ENCODE assay signal across 11 mouse cellular contexts in the genomic region with DNA sequence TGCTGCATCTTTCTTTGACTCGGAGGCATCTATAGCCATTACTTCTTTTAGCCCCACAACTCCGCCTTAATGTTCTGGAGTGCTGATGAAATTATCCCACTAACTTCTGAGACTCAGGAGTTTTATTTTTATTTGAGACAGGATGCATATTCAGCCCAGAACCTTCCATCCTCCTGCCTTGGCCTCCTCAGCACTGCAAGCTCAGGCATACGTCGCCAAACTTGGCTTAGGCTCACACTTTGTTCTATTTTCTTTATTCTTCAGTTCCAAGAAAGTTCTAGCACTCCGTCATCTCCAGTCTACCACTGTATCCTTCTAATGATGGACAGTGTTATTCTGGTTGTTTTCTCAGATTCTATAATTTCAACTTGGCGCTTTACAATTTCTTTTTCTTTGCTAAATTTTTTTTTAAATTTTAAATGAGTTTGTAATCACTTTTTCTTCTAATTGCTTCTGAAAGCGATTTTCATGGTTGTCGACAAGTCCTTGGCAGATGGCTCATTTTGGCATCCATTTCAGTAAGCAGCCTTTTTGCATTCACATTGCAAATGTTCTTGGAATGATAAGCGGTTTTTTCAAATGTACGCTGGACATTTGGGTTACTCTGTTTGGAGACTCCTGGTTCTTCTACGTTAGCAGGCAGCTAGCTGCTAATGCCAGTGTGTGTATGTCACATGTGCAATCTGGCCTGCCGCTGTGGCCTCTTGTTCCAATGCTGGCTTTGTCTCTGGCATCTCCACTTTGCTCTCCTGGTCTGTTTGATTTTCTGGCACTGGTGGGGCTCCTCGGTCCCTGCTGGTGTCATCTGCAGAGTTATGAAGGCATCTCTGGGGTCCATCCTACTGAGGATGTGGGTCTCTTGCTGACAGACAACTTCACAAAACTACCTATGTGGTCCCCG. TPM values are rescaled to one million over a fixed set of nuclear protein-coding genes. Genes with fewer than 3 reads are reported as not detected.
DNase-seq lines count a peak whose midpoint lies in the region; ATAC-seq and TF ChIP-seq lines count a peak whose summit lies in the region.
"Had no signal": no experiment of that assay in that cellular context is flagged by ENCODE, and none has a peak within 500 bp of the region (broad histone marks: within the 10 kb centered on the region; RNA-seq: fewer than 3 reads in every experiment).

No protein-coding gene starts in this region.

- H3K9ac ChIP-seq in hindbrain, embryonic 13.5 days = no peak overlapping the region
- H3K9ac ChIP-seq in midbrain, postnatal 0 days (replicated peaks; ENCODE audit: low read length, poor library complexity, severe bottlenecking) = no peak overlapping the region
- no peak overlapping the region for H3K9ac ChIP-seq in midbrain, embryonic 11.5 days (ENCODE audit: low read length)
- H3K9ac ChIP-seq in stomach, postnatal 0 days (ENCODE audit: low read length) = no peak overlapping the region
- H3K9ac ChIP-seq: embryonic facial prominence, embryonic 15.5 days had no signal

- H3K4me2 ChIP-seq in hindbrain, embryonic 13.5 days = no peak overlapping the region
- no peak overlapping the region for H3K4me2 ChIP-seq in midbrain, postnatal 0 days (ENCODE audit: low read depth, low read length, poor library complexity, severe bottlenecking)
- no peak overlapping the region for H3K4me2 ChIP-seq in midbrain, embryonic 11.5 days
- H3K4me2 ChIP-seq in stomach, postnatal 0 days (replicated peaks; ENCODE audit: low read depth) = no peak overlapping the region
- H3K4me2 ChIP-seq: embryonic facial prominence, embryonic 15.5 days had no signal

- peaks cover 12% of the 10 kb centered on the region; the same call in 1 of the 2 replicates for H3K36me3 ChIP-seq in hindbrain, embryonic 13.5 days
- H3K36me3 ChIP-seq in hindbrain, embryonic 10.5 days = peaks cover 10% of the 10 kb centered on the region
- no peaks in the 10 kb centered on the region; the same call in 1 of the 2 replicates for H3K36me3 ChIP-seq in midbrain, postnatal 0 days (ENCODE audit: insufficient read depth, low read length)
- no peaks in the 10 kb centered on the region for H3K36me3 ChIP-seq in midbrain, embryonic 11.5 days (ENCODE audit: control insufficient read depth, insufficient read depth, low read length)
- H3K36me3 ChIP-seq in stomach, postnatal 0 days (ENCODE audit: control insufficient read depth, insufficient read depth, low read length) = no peaks in the 10 kb centered on the region

- TF ChIP-seq EP300 in stomach, postnatal 0 days (optimal IDR thresholded peaks at IDR 0.05) = no peak

- peaks cover 29% of the 10 kb centered on the region for H3K4me1 ChIP-seq in hindbrain, embryonic 13.5 days (replicated peaks)
- peaks cover 21% of the 10 kb centered on the region for H3K4me1 ChIP-seq in hindbrain, embryonic 10.5 days (replicated peaks)
- H3K4me1 ChIP-seq in midbrain, postnatal 0 days (ENCODE audit: insufficient read depth, low read length) = peaks cover 8% of the 10 kb centered on the region; the same call in 1 of the 2 replicates
- peaks cover 12% of the 10 kb centered on the region for H3K4me1 ChIP-seq in midbrain, embryonic 11.5 days (ENCODE audit: control insufficient read depth, insufficient read depth, low read length)
- 0 out of 2 replicates have a peak, but pooled peaks cover 2% of the 10 kb centered on the region for H3K4me1 ChIP-seq in stomach, postnatal 0 days (replicated peaks; ENCODE audit: control insufficient read depth, insufficient read depth)

- H3K9me3 ChIP-seq in hindbrain, embryonic 13.5 days = no peaks in the 10 kb centered on the region
- peaks cover 4% of the 10 kb centered on the region; the same call in 1 of the 2 replicates for H3K9me3 ChIP-seq in hindbrain, embryonic 10.5 days
- no peaks in the 10 kb centered on the region for H3K9me3 ChIP-seq in midbrain, postnatal 0 days (ENCODE audit: low read length)
- no peaks in the 10 kb centered on the region for H3K9me3 ChIP-seq in midbrain, embryonic 11.5 days (ENCODE audit: control insufficient read depth, low read length)
- H3K9me3 ChIP-seq in stomach, postnatal 0 days (ENCODE audit: control insufficient read depth, low read length) = no peaks in the 10 kb centered on the region
- H3K9me3 ChIP-seq: embryonic facial prominence, embryonic 15.5 days had no signal

- DNase-seq in hindbrain, embryonic 10.5 days (ENCODE audit: low spot score) = no peak
- DNase-seq in midbrain, postnatal 0 days (ENCODE audit: low spot score) = peak; percentile 80
- no peak for DNase-seq in midbrain, embryonic 11.5 days (ENCODE audit: low spot score, missing footprints)
- DNase-seq in cerebellum, postnatal 25 days = peak; percentile 45 to 72
- DNase-seq in stomach, postnatal 0 days (ENCODE audit: low spot score) = no peak
- DNase-seq in adrenal gland, adult 2 months = no peak
- DNase-seq: gastrocnemius, postnatal 25 days; retina, postnatal 1 day had no signal

- 0 out of 2 replicates have a peak overlapping the region, but pooled peaks have one; percentile 5 for H3K27ac ChIP-seq in hindbrain, embryonic 13.5 days
- H3K27ac ChIP-seq in hindbrain, embryonic 10.5 days = no peak overlapping the region
- no peak overlapping the region for H3K27ac ChIP-seq in midbrain, postnatal 0 days (ENCODE audit: low read depth, low read length)
- no peak overlapping the region for H3K27ac ChIP-seq in midbrain, embryonic 11.5 days (ENCODE audit: low read depth, low read length)
- peak overlapping the region; percentile 18; the same call in 1 of the 2 replicates for H3K27ac ChIP-seq in stomach, postnatal 0 days (replicated peaks)
- H3K27ac ChIP-seq: embryonic facial prominence, embryonic 15.5 days had no signal

- no peak overlapping the region for H3K4me3 ChIP-seq in hindbrain, embryonic 13.5 days
- H3K4me3 ChIP-seq in hindbrain, embryonic 10.5 days = no peak overlapping the region
- no peak overlapping the region for H3K4me3 ChIP-seq in midbrain, postnatal 0 days (ENCODE audit: low read depth, low read length)
- no peak overlapping the region for H3K4me3 ChIP-seq in midbrain, embryonic 11.5 days (ENCODE audit: low read depth, low read length)
- no peak overlapping the region for H3K4me3 ChIP-seq in stomach, postnatal 0 days (ENCODE audit: low read depth, low read length)
- H3K4me3 ChIP-seq: embryonic facial prominence, embryonic 15.5 days had no signal

- TF ChIP-seq CTCF in midbrain, postnatal 0 days (IDR thresholded peaks at IDR 0.05) = no peak
- no peak for TF ChIP-seq CTCF in stomach, postnatal 0 days (IDR thresholded peaks at IDR 0.05; ENCODE audit: low read depth)

- 87% methylated on average over 14 of the region's 14 CpGs for WGBS in hindbrain, embryonic 13.5 days
- 93% methylated on average over 14 of the region's 14 CpGs for WGBS in hindbrain, embryonic 10.5 days
- 80% methylated on average over 14 of the region's 14 CpGs for WGBS in midbrain, postnatal 0 days
- WGBS in midbrain, embryonic 11.5 days = 93% methylated on average over 14 of the region's 14 CpGs
- WGBS in stomach, postnatal 0 days = 78% methylated on average over 14 of the region's 14 CpGs

- no peak for ATAC-seq in hindbrain, embryonic 13.5 days (ENCODE audit: low FRiP score)
- no peak for ATAC-seq in midbrain, postnatal 0 days (ENCODE audit: low FRiP score)
- no peak for ATAC-seq in midbrain, embryonic 11.5 days (ENCODE audit: low FRiP score)
- ATAC-seq in stomach, postnatal 0 days (ENCODE audit: low FRiP score, low TSS enrichment) = no peak

- H3K27me3 ChIP-seq in hindbrain, embryonic 13.5 days = no peaks in the 10 kb centered on the region
- no peaks in the 10 kb centered on the region for H3K27me3 ChIP-seq in hindbrain, embryonic 10.5 days (ENCODE audit: insufficient read depth, poor library complexity, severe bottlenecking)
- H3K27me3 ChIP-seq in midbrain, postnatal 0 days (ENCODE audit: insufficient read depth, low read length) = no peaks in the 10 kb centered on the region
- no peaks in the 10 kb centered on the region for H3K27me3 ChIP-seq in midbrain, embryonic 11.5 days (ENCODE audit: control insufficient read depth, insufficient read depth, low read length)
- no peaks in the 10 kb centered on the region for H3K27me3 ChIP-seq in stomach, postnatal 0 days (ENCODE audit: control insufficient read depth, insufficient read depth, low read length)
- H3K27me3 ChIP-seq: embryonic facial prominence, embryonic 15.5 days had no signal

RNA-seq across cellular contexts. Expression of gene Prkar1b, which starts 2.4 kb away (rescaled TPM):
- 179 and 194 TPM in 2 replicates for polyA plus RNA-seq in hindbrain, embryonic 13.5 days (2015; fragmentation: Nextera tagmentation; extraction: Ambion mirVana)
- 11.7 and 28.8 TPM in 2 replicates for polyA plus RNA-seq in hindbrain, embryonic 10.5 days (2016; fragmentation: Nextera tagmentation; extraction: Ambion mirVana)
- 312 and 397 TPM in 2 replicates for total RNA-seq in midbrain, postnatal 0 days (2014; rRNA removed)
- 415 and 445 TPM in 2 replicates for polyA plus RNA-seq in midbrain, postnatal 0 days (2015; fragmentation: Nextera tagmentation; extraction: Ambion mirVana)
- 19.5 and 20.2 TPM in 2 replicates for polyA plus RNA-seq in midbrain, embryonic 11.5 days (2014; fragmentation: Nextera tagmentation; extraction: Ambion mirVana)
- polyA plus RNA-seq in stomach, postnatal 0 days (2015; fragmentation: Nextera tagmentation; extraction: Ambion mirVana) = 9.6 and 10.6 TPM in 2 replicates
- total RNA-seq in adrenal gland, adult 2 months (2021) = 10 to 100 TPM; 32.5 to 56.3 TPM
- polyA plus RNA-seq in adrenal gland, adult 2 months (2012; rRNA removed) = 31.8 and 34.3 TPM in 2 replicates
- total RNA-seq: hematopoietic stem cell, adult 5-6 weeks had no signal

RNA-seq across cellular contexts. Expression of gene Dnaaf5, which starts 2.6 kb away (rescaled TPM):
- polyA plus RNA-seq in hindbrain, embryonic 13.5 days (2015; fragmentation: Nextera tagmentation; extraction: Ambion mirVana) = 3.1 and 3.7 TPM in 2 replicates
- polyA plus RNA-seq in hindbrain, embryonic 10.5 days (2016; fragmentation: Nextera tagmentation; extraction: Ambion mirVana) = 8.7 and 10.3 TPM in 2 replicates
- 11.6 and 14.0 TPM in 2 replicates for total RNA-seq in midbrain, postnatal 0 days (2014; rRNA removed)
- 1.9 and 2.9 TPM in 2 replicates for polyA plus RNA-seq in midbrain, postnatal 0 days (2015; fragmentation: Nextera tagmentation; extraction: Ambion mirVana)
- 5.2 and 5.3 TPM in 2 replicates for polyA plus RNA-seq in midbrain, embryonic 11.5 days (2014; fragmentation: Nextera tagmentation; extraction: Ambion mirVana)
- polyA plus RNA-seq in stomach, postnatal 0 days (2015; fragmentation: Nextera tagmentation; extraction: Ambion mirVana) = 1.9 and 2.3 TPM in 2 replicates
- 10 to 100 TPM; 20.1 to 24.2 TPM for total RNA-seq in adrenal gland, adult 2 months (2021)
- polyA plus RNA-seq in adrenal gland, adult 2 months (2012; rRNA removed) = 46.2 and 48.9 TPM in 2 replicates

RNA-seq across cellular contexts. Expression of gene Sun1, which starts 53.0 kb away (rescaled TPM):
- 43.6 and 44.7 TPM in 2 replicates for polyA plus RNA-seq in hindbrain, embryonic 13.5 days (2015; fragmentation: Nextera tagmentation; extraction: Ambion mirVana)
- polyA plus RNA-seq in hindbrain, embryonic 10.5 days (2016; fragmentation: Nextera tagmentation; extraction: Ambion mirVana) = 44.1 and 50.2 TPM in 2 replicates
- 63.6 and 75.0 TPM in 2 replicates for total RNA-seq in midbrain, postnatal 0 days (2014; rRNA removed)
- 32.1 and 35.3 TPM in 2 replicates for polyA plus RNA-seq in midbrain, postnatal 0 days (2015; fragmentation: Nextera tagmentation; extraction: Ambion mirVana)
- polyA plus RNA-seq in midbrain, embryonic 11.5 days (2014; fragmentation: Nextera tagmentation; extraction: Ambion mirVana) = 41.9 and 44.6 TPM in 2 replicates
- 24.0 TPM in 2 replicates for polyA plus RNA-seq in stomach, postnatal 0 days (2015; fragmentation: Nextera tagmentation; extraction: Ambion mirVana)
- 10 to 100 TPM; 74.4 to 93.7 TPM for total RNA-seq in adrenal gland, adult 2 months (2021)
- 44.5 and 61.5 TPM in 2 replicates for polyA plus RNA-seq in adrenal gland, adult 2 months (2012; rRNA removed)

Comparison
In these comparisons a context has a peak if more than half of its experiments do, and no peak if none do; other contexts are left out.
1. H3K27ac ChIP-seq: peak in hindbrain, embryonic 13.5 days (single experiment) and stomach, postnatal 0 days (single experiment); none in hindbrain, embryonic 10.5 days (single experiment), midbrain, postnatal 0 days (single experiment) and midbrain, embryonic 11.5 days (single experiment).
2. DNase-seq: peak in midbrain, postnatal 0 days (single experiment) and cerebellum, postnatal 25 days (2 of 2); none in hindbrain, embryonic 10.5 days (single experiment), midbrain, embryonic 11.5 days (single experiment), stomach, postnatal 0 days (single experiment) and adrenal gland, adult 2 months (single experiment).